8 mouse cellular contexts compared by ENCODE assay signal in genomic region chr6:85451664-85452410, GRCm38 (mm10). TPM values are rescaled to one million over a fixed set of nuclear protein-coding genes. Genes with fewer than 3 reads are reported as not detected.
DNase-seq lines count a peak whose midpoint lies in the region; ATAC-seq lines count a peak whose summit lies in the region.

TSS of gene Pradc1 (minus strand) at chr6:85451970.

- DNase-seq in CD4-positive, CD25-positive, alpha-beta regulatory T cell, adult 2 months (ENCODE audit: low read depth, low spot score): peak; percentile 97
- DNase-seq in fat pad, adult 2 months (ENCODE audit: extremely low read depth, low read depth, low spot score): peak; percentile 84
- DNase-seq in kidney, postnatal 10 days: peak; percentile 99
- DNase-seq in natural killer cell, adult 2 months (ENCODE audit: low spot score in 2 of 2): peak; percentile 96 to 97

- ATAC-seq in heart, embryonic 13.5 days (ENCODE audit: extremely low read depth, insufficient number of reproducible peaks, low FRiP score, low TSS enrichment): peak; percentile 57
- peak; percentile 79 for ATAC-seq in liver, embryonic 12.5 days
- ATAC-seq in stomach, embryonic 15.5 days (ENCODE audit: insufficient read depth, low FRiP score, low read depth): peak; percentile 87

- H3K4me2 ChIP-seq in heart, embryonic 13.5 days: peak within 1 kb of the TSS; percentile 98
- H3K4me2 ChIP-seq in liver, embryonic 12.5 days: peak within 1 kb of the TSS; percentile 96
- H3K4me2 ChIP-seq in stomach, embryonic 15.5 days: peak within 1 kb of the TSS; percentile 95

- no peaks in the 10 kb centered on the region for H3K27me3 ChIP-seq in heart, embryonic 13.5 days (replicated peaks)
- no peaks in the 10 kb centered on the region for H3K27me3 ChIP-seq in liver, embryonic 12.5 days (replicated peaks)
- H3K27me3 ChIP-seq in stomach, embryonic 15.5 days (replicated peaks): no peaks in the 10 kb centered on the region

- peaks cover 5% of the 10 kb centered on the region; the same call in 1 of the 2 replicates for H3K4me1 ChIP-seq in brown adipose tissue, adult 24 weeks (ENCODE audit: control insufficient read depth, insufficient read depth, insufficient read length, low read length)
- peaks cover 51% of the 10 kb centered on the region for H3K4me1 ChIP-seq in heart, embryonic 13.5 days
- peaks cover 56% of the 10 kb centered on the region for H3K4me1 ChIP-seq in liver, embryonic 12.5 days
- H3K4me1 ChIP-seq in stomach, embryonic 15.5 days: 0 out of 2 replicates have a peak, but pooled peaks cover 18% of the 10 kb centered on the region

- peak within 1 kb of the TSS; percentile 93 for H3K4me3 ChIP-seq in brown adipose tissue, adult 24 weeks (ENCODE audit: insufficient read depth, low read depth, low read length)
- H3K4me3 ChIP-seq in heart, embryonic 13.5 days: peak within 1 kb of the TSS; percentile 92
- peak within 1 kb of the TSS; percentile 85 for H3K4me3 ChIP-seq in liver, embryonic 12.5 days
- peak within 1 kb of the TSS; percentile 77 for H3K4me3 ChIP-seq in stomach, embryonic 15.5 days (replicated peaks)

- no peaks in the 10 kb centered on the region for H3K9me3 ChIP-seq in heart, embryonic 13.5 days
- H3K9me3 ChIP-seq in liver, embryonic 12.5 days (replicated peaks): no peaks in the 10 kb centered on the region
- no peaks in the 10 kb centered on the region for H3K9me3 ChIP-seq in stomach, embryonic 15.5 days

- peak within 1 kb of the TSS; percentile 73 for H3K27ac ChIP-seq in brown adipose tissue, adult 24 weeks (replicated peaks; ENCODE audit: low read depth, low read length)
- peak within 1 kb of the TSS; percentile 88 for H3K27ac ChIP-seq in heart, embryonic 13.5 days (replicated peaks)
- peak within 1 kb of the TSS; percentile 95 for H3K27ac ChIP-seq in liver, embryonic 12.5 days
- H3K27ac ChIP-seq in stomach, embryonic 15.5 days: peak within 1 kb of the TSS; percentile 96

- WGBS in heart, embryonic 13.5 days: under 1% methylated on average over 54 of the region's 54 CpGs
- under 1% methylated on average over 54 of the region's 54 CpGs for WGBS in liver, embryonic 12.5 days (ENCODE audit: insufficient replicate concordance)
- WGBS in stomach, embryonic 15.5 days: under 1% methylated on average over 54 of the region's 54 CpGs

- peaks cover 20% of the 10 kb centered on the region for H3K36me3 ChIP-seq in heart, embryonic 13.5 days
- H3K36me3 ChIP-seq in liver, embryonic 12.5 days: peaks cover 38% of the 10 kb centered on the region
- H3K36me3 ChIP-seq in stomach, embryonic 15.5 days: no peaks in the 10 kb centered on the region

- H3K9ac ChIP-seq in heart, embryonic 13.5 days: peak within 1 kb of the TSS; percentile 97
- H3K9ac ChIP-seq in liver, embryonic 12.5 days: peak within 1 kb of the TSS; percentile 89
- peak within 1 kb of the TSS; percentile 82 for H3K9ac ChIP-seq in stomach, embryonic 15.5 days

RNA-seq across cellular contexts. Expression of gene Pradc1, which starts in this region (rescaled TPM):
- polyA plus RNA-seq in brown adipose tissue, adult 24 weeks (2012; ENCODE audit: insufficient read depth, insufficient read length, missing spikeins): 15.1 and 16.3 TPM in 2 replicates
- polyA plus RNA-seq in heart, embryonic 13.5 days (2015; fragmentation: Nextera tagmentation; extraction: Ambion mirVana): 31.6 and 39.2 TPM in 2 replicates
- polyA plus RNA-seq in liver, embryonic 12.5 days (2016; fragmentation: Nextera tagmentation; extraction: Ambion mirVana): 36.9 and 40.8 TPM in 2 replicates
- 38.4 and 41.4 TPM in 2 replicates for polyA plus RNA-seq in stomach, embryonic 15.5 days (2015; fragmentation: Nextera tagmentation; extraction: Ambion mirVana)

Comparison
In these comparisons a context has a peak if more than half of its experiments do, and no peak if none do; other contexts are left out.
1. Peak in every context shown above with its lines: DNase-seq, ATAC-seq, H3K4me3 ChIP-seq and H3K27ac ChIP-seq.